ENCODE assay signal across 10 mouse cellular contexts in the genomic region with DNA sequence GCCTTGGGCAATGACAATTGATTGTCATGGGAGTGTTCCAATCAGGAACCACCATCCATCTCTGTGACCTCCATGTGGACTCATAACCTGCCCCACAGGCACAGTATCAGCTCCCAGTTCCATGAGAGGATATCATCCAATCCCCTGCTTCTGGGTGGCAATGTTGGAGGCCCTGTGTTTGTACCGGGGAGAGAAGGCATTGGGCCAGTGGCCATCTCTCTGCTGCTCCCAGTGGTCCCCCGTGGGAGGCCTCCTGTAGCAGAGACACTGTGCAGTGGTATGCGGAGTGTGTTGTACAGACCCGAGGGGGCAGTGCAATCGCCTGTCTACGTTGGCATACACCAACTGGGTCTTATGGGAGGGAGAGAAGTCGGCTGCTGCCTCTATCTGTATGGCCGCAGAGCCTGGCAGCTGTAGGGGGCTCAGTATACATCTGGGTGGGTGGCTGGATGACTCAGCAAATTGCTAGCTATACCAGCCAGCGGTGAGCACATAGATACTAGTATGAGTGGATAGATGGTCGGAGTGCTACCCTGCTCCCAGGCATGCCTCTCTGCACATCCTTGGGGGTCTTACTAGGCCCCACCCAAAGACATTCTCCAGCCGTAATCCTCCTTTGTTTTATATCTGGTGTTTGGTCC. TPM values are rescaled to one million over a fixed set of nuclear protein-coding genes. Genes with fewer than 3 reads are reported as not detected.
DNase-seq lines count a peak whose midpoint lies in the region; ATAC-seq and TF ChIP-seq lines count a peak whose summit lies in the region.
"Had no signal": no experiment of that assay in that cellular context is flagged by ENCODE, and none has a peak within 500 bp of the region (broad histone marks: within the 10 kb centered on the region; RNA-seq: fewer than 3 reads in every experiment).

No protein-coding gene starts in this region.

- peak overlapping the region; percentile 85 for H3K27ac ChIP-seq in heart, embryonic 10.5 days
- peak overlapping the region; percentile 65 for H3K27ac ChIP-seq in midbrain, embryonic 10.5 days (replicated peaks)
- H3K27ac ChIP-seq in midbrain, embryonic 13.5 days = no peak overlapping the region
- peak overlapping the region; percentile 36 to 98; a peak in 3 of 4 replicates for H3K27ac ChIP-seq in heart, embryonic 14.5 days (replicated peaks in 1 of 2; ENCODE audit: control insufficient read depth in 1 of 2, insufficient read depth in 1 of 2, low read depth in 2 of 2, low read length in 2 of 2)
- peak overlapping the region; percentile 29 for H3K27ac ChIP-seq in liver, postnatal 0 days (ENCODE audit: low read depth)

- H3K4me3 ChIP-seq in heart, embryonic 10.5 days = no peak overlapping the region
- no peak overlapping the region for H3K4me3 ChIP-seq in midbrain, embryonic 10.5 days
- no peak overlapping the region for H3K4me3 ChIP-seq in midbrain, embryonic 13.5 days (replicated peaks)
- no peak overlapping the region for H3K4me3 ChIP-seq in heart, embryonic 14.5 days (ENCODE audit: control insufficient read depth in 1 of 2, insufficient read depth in 1 of 2, low read depth in 1 of 2, low read length in 2 of 2)
- H3K4me3 ChIP-seq in liver, postnatal 0 days (ENCODE audit: low read depth, low read length) = no peak overlapping the region
- H3K4me3 ChIP-seq: myocyte had no signal

- no peaks in the 10 kb centered on the region; the same call in 1 of the 2 replicates for H3K36me3 ChIP-seq in heart, embryonic 10.5 days
- H3K36me3 ChIP-seq in midbrain, embryonic 10.5 days = peaks cover 14% of the 10 kb centered on the region
- peaks cover 17% of the 10 kb centered on the region for H3K36me3 ChIP-seq in midbrain, embryonic 13.5 days
- H3K36me3 ChIP-seq in heart, embryonic 14.5 days (ENCODE audit: control insufficient read depth, insufficient read depth, low read length) = peaks cover 13% of the 10 kb centered on the region
- H3K36me3 ChIP-seq in liver, postnatal 0 days (replicated peaks; ENCODE audit: insufficient read depth, low read length) = no peaks in the 10 kb centered on the region

- no peaks in the 10 kb centered on the region for H3K27me3 ChIP-seq in heart, embryonic 10.5 days (ENCODE audit: insufficient read depth, poor library complexity, severe bottlenecking)
- H3K27me3 ChIP-seq in midbrain, embryonic 10.5 days (ENCODE audit: low read depth, poor library complexity, severe bottlenecking) = no peaks in the 10 kb centered on the region; the same call in 1 of the 2 replicates
- H3K27me3 ChIP-seq in midbrain, embryonic 13.5 days = no peaks in the 10 kb centered on the region
- H3K27me3 ChIP-seq in heart, embryonic 14.5 days (ENCODE audit: control insufficient read depth, insufficient read depth, low read length) = no peaks in the 10 kb centered on the region
- H3K27me3 ChIP-seq in liver, postnatal 0 days (ENCODE audit: insufficient read depth, low read length) = no peaks in the 10 kb centered on the region

- no peak for TF ChIP-seq EP300 in liver, postnatal 0 days (IDR thresholded peaks at IDR 0.05; ENCODE audit: low read depth)

- DNase-seq in heart, embryonic 10.5 days (ENCODE audit: low spot score) = no peak
- no peak for DNase-seq in heart, adult 18-20 months
- DNase-seq in midbrain, embryonic 10.5 days (ENCODE audit: low spot score) = no peak
- no peak for DNase-seq in liver, postnatal 0 days
- no peak for DNase-seq in gastrocnemius, postnatal 25 days
- no peak for DNase-seq in layer of hippocampus, adult 18-20 months (ENCODE audit: low spot score in 2 of 2)
- DNase-seq: gastrocnemius, postnatal 10 days had no signal

- H3K9me3 ChIP-seq in heart, embryonic 10.5 days = no peaks in the 10 kb centered on the region
- H3K9me3 ChIP-seq in midbrain, embryonic 10.5 days (replicated peaks) = no peaks in the 10 kb centered on the region
- H3K9me3 ChIP-seq in midbrain, embryonic 13.5 days = no peaks in the 10 kb centered on the region
- no peaks in the 10 kb centered on the region for H3K9me3 ChIP-seq in heart, embryonic 14.5 days (ENCODE audit: control insufficient read depth, low read length)
- H3K9me3 ChIP-seq in liver, postnatal 0 days (ENCODE audit: low read length) = no peaks in the 10 kb centered on the region

- H3K9ac ChIP-seq in midbrain, embryonic 13.5 days (replicated peaks) = no peak overlapping the region
- no peak overlapping the region for H3K9ac ChIP-seq in heart, embryonic 14.5 days (ENCODE audit: low read length)
- H3K9ac ChIP-seq in liver, postnatal 0 days (replicated peaks) = no peak overlapping the region

- no peak overlapping the region for H3K4me2 ChIP-seq in midbrain, embryonic 13.5 days (replicated peaks)
- H3K4me2 ChIP-seq in heart, embryonic 14.5 days (ENCODE audit: low read length) = no peak overlapping the region
- H3K4me2 ChIP-seq in liver, postnatal 0 days (ENCODE audit: low read depth, low read length) = 0 out of 2 replicates have a peak overlapping the region, but pooled peaks have one; percentile 13

- peak; percentile 42 for TF ChIP-seq CTCF in liver, postnatal 0 days (IDR thresholded peaks at IDR 0.05; ENCODE audit: low read depth)

- no peak for ATAC-seq in midbrain, embryonic 13.5 days
- no peak for ATAC-seq in heart, embryonic 14.5 days (ENCODE audit: insufficient number of reproducible peaks, insufficient read depth, low FRiP score, low read depth)
- peak; percentile 13 for ATAC-seq in liver, postnatal 0 days

- 71% methylated on average over 11 of the region's 11 CpGs for WGBS in heart, embryonic 10.5 days
- WGBS in midbrain, embryonic 10.5 days = 87% methylated on average over 11 of the region's 11 CpGs
- WGBS in midbrain, embryonic 13.5 days = 83% methylated on average over 11 of the region's 11 CpGs
- 69% methylated on average over 11 of the region's 11 CpGs for WGBS in heart, embryonic 14.5 days
- WGBS in liver, postnatal 0 days (ENCODE audit: insufficient replicate concordance) = 67% methylated on average over 11 of the region's 11 CpGs

- H3K4me1 ChIP-seq in heart, embryonic 10.5 days = peaks cover 82% of the 10 kb centered on the region
- peaks cover 55% of the 10 kb centered on the region for H3K4me1 ChIP-seq in midbrain, embryonic 10.5 days
- H3K4me1 ChIP-seq in midbrain, embryonic 13.5 days (replicated peaks) = peaks cover 38% of the 10 kb centered on the region
- H3K4me1 ChIP-seq in heart, embryonic 14.5 days (ENCODE audit: control insufficient read depth in 2 of 2, insufficient read depth in 2 of 2, low read length in 2 of 2) = peaks cover 64 to 82% of the 10 kb centered on the region in 2 experiments
- H3K4me1 ChIP-seq in liver, postnatal 0 days (ENCODE audit: insufficient read depth) = peaks cover 54% of the 10 kb centered on the region

RNA-seq across cellular contexts. Expression of a gene that starts 50.5 kb away (rescaled TPM):
- polyA plus RNA-seq in heart, embryonic 10.5 days (2016; fragmentation: Nextera tagmentation; extraction: Ambion mirVana) = 9.6 and 11.6 TPM in 2 replicates
- 10 to 100 TPM; 32.6 to 32.7 TPM for total RNA-seq in heart, adult 18-20 months (2021)
- polyA plus RNA-seq in midbrain, embryonic 10.5 days (2016; fragmentation: Nextera tagmentation; extraction: Ambion mirVana) = 14.3 and 16.7 TPM in 2 replicates
- polyA plus RNA-seq in midbrain, embryonic 13.5 days (2015; fragmentation: Nextera tagmentation; extraction: Ambion mirVana) = 31.3 and 34.3 TPM in 2 replicates
- polyA plus RNA-seq in heart, embryonic 14.5 days (2014; fragmentation: Nextera tagmentation; extraction: Ambion mirVana) = 9.7 and 10.9 TPM in 2 replicates
- polyA plus RNA-seq in liver, postnatal 0 days (2015; fragmentation: Nextera tagmentation; extraction: Ambion mirVana) = 3.2 and 3.7 TPM in 2 replicates
- 1 to 10 TPM; 4.2 to 9.7 TPM for total RNA-seq in gastrocnemius, postnatal 25 days (2021)
- total RNA-seq in layer of hippocampus, adult 18-20 months (2021) = 10 to 100 TPM; 30.7 to 34.5 TPM
